Mouse (Mus musculus): ENCODE measurements around the gene Tsga10ip.
A peak's percentile ranks its signal among the peaks of the same experiment; 100 is the strongest.

Tsga10ip gene

DNA sequence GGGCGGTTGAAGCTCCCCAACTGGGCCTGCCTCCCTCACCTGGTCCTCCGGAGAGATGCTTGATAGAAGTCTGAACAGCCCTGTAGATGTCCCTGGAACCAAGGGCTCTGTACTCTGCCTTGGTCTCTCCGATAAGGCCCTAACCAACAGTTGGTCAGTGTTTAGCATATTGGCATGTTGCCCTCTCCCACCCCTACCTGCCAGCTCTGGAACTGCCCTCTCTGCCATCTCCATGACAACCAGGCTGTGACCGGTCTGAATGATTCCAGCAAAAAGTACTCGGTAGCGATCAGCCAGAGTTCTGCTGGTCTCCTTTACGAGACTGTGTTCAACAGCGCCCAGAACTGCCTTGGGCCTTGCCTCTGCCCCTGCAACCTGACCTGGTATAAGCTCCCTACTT lies at the start of gene Tsga10ip:
TSS of gene Tsga10ip (minus strand) at position 234 of the 400 bp plus-strand sequence.
- DNase-seq, result no peak

DNA sequence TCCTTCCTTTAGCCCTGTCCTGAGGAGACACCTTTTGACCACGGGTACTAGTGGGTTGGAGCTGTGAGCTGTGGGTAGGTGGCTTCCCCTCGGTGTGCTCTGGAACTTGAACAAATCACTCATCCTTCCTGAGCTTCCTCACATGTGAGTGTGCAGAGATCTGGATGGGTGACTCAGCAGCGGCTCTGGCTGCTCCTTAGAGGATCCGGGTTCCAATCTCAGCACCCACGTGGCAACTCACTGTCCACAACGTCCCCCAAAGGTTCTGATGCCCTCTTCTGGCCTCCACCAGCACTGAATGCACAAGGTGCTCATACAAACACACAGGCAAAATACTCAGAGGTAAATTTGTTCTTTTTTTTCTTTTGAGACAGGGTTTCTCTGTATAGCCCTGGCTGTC lies 49.4 kb upstream of the Tsga10ip start:
- no peak for DNase-seq

DNA sequence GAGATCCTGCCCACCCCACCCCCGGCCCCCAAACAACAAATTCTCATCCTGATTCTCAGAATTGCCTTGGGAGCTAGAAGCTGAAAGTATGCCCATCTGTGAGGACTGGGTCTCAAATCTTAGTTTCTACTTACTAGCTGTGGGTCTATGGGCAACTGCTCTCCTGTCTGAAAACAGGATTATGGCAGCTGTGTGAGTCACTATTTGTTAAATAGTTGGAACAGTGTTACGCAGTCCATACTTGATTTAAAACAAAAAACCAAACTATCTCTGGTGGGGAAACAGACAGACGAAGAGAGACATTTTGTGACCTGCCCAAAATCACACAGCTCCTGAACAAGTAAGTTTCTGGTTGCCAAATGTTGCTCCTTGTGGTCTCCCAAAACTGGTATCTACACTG lies 47.3 kb upstream of the Tsga10ip start:
- DNase-seq, result no peak

DNA sequence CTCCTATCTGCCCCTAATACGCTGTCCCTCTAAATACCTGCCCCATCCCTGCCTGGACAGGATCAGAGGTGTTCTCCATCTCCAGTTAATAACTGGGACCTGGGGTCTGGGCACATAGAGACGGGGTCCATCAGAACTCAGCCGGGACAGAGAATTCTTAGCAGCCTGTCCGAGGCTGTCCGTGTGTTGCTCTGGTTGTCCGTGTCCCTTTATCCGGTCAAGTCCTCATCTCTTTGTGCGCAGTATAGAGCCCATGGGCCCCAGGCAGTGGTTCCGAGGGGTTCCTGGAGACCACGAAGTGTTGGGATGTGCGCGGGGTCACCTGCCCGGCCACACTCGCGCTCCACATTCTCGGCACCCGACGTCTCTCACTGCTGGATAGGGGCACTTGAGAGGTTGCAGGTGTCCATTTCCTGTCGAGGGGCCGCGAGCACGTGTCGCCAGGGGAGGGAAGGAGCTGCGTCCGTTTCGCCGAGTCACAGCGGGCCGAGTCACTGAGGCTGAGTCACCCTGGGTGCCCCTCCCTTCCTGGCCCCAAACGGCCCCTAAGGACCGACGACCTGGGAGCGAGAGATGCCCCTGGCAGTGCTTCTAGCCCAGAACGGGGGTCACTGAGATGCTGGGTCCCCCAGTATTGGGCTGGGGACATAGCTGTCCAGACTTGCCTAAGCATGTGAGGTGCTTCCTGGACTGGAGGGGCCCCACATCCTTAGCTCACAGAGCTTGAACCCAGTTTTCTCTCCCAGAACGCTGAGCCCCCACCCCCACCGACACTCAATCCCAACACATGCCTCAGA lies 46.2 kb upstream of the Tsga10ip start:
- DNase-seq, result no peak

DNA sequence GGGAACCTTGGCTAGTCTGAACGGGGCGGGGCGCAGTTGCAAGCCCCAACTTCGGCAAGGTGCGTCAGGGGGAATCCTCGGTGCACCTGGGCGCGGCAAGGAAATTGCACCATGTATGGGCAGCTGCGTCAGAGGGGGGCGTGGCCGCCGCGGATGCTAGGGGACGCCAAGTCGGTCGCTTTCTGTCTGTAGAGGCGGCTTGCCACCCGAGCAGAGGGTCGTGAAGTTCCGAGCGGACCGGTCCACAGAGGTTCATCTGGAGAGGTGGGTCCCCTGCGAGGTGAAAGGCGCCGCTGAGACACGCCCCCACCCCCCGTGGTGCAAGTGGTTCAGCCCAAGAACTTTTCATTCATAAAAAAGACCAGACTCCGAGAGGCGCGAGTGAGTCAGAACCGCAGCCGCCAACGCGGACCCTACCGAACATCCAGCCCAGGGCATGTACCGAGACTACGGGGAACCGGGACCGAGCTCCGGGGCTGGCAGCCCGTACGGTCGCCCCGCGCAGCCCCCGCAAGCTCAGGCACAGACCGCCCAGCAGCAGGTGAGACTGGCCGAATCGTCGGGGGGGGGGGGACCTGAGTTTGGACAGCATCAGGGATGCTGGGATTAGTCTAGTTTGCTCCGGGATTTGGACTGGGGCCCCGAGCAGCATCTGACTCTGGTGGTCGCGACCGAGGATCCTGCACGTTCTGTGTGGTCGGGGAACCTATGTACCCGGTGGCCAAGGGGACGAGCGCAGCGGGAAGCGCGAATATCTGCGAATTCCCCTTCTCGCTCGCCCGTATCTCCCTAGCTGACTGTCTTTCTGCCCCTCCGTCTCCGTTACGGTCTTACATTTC lies 45.4 kb upstream of the Tsga10ip start, which contains the start of gene Fosl1:
TSS of gene Fosl1 (plus strand) at position 33 of the 839 bp plus-strand sequence.
- DNase-seq, result peak; percentile 60

DNA sequence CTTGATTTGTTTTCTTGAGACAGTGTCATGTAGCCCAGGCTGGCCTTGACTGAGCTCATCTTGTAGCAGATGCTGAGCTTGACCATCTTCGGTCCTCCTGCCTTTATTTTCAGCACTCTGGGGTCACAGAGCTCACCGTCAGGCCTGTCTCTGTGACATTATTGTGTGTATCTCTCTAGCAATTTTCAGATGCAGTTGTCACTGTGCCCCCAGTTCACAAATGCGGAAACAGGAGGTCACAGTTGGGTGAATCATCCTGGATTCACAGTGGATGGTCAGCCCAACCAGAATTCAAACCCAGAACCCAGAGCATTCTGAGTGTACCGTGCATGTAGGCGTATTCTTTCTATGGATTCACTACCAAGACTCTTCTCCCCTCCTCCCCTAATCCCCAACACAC lies 43.4 kb upstream of the Tsga10ip start:
- DNase-seq, result no peak

DNA sequence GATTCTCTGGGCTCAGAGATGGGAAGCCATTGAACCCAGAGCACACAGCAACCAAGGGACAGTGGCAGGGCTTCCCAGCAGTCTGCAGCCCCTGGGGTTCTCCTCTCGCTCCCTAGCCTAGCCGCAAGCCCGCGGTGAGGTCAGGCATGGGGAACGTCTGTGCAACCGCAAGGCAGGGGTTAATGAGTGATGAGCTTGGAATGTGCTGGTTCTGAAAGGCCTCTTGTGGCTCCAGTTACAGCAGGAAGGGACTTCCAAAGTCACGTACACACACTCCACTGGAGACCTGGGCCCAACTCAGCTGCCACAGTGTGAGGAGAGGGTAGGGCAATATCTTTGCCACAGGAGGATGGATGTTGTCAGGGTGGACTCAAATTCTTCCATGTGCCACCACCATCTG lies 42.6 kb upstream of the Tsga10ip start:
- peak; percentile 64 for DNase-seq

DNA sequence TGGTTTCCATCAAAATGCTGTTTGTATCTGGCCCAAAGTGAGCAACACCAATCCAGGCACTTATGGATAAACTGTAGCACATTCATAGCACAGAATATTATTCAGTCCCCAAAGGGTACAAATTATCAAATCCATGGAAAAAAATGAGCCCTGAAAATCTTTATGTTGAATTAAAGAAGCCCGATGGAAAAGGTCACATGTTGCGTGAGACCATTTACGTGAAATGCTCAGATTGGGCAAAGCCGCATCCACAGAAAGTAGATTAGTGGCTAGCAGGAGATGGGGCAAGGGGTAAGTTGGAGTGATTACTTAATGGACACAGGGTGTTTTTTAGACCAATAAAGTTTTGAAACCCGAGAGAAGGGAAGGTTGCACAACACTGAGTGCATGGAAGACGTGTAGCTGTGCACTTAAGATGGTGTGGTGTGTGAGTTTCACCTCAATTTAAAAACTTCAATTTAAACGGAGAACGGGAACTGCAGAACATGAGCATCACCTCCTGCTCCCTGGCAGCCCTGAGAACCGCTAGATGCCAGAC lies 42.1 kb upstream of the Tsga10ip start:
- no peak for DNase-seq

DNA sequence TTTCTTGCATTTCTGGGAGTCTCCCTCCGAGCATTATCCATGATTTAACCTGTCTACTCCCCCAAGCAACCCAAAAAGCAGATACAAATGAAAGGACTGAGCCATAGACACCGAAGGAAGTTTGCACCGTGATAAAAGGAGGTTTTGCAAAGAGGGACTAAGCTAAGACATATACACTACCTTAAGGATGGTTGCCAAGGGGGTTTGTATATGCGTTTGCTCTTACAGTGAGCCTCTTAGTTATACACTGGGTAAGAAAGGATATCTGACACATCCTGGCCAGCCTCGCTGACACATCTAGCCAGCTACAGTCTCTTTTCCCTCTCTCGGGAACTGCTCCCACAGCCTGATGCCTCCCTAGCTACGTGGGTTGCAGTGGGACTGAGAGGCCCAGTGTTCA lies 31.6 kb upstream of the Tsga10ip start:
- no peak for DNase-seq

DNA sequence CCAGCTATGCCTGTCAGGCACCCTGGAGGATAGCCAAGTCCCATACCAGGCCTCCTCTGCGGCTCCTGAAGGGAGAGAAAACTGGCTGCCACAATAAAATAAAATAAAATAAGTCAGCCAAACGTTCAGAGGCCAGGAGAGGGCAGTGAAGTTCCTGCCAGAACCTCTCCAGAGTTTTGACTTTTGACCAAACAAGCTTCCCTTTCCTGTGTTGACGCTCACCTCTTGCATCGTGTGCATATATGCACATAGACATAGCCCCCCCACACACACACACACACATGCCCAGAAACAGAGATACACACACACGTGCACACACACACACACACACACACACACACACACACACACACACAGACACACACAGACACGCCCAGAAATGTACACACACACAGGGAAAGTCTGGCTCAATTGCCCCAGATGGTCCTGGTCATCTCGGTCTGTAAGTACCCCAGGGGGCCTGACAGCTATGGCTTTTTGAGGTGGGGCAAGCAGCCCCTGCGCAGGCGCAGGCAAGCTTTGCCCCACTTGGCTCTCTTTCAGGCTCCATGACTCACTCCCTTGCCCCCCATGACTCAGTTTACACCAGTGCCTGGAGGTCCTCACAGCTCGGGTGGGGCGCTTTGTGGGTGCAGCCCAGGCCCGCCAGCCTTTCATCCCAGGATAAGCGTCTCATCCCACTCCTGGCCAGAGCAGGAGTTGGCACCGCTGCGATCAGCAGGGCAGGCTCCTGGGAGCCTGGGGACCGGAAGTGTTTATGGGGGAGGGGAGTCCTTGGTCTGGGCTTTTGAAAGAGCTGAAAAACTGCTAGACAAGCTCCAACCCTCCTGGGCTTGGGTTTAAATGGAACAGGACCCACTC lies 30.9 kb upstream of the Tsga10ip start:
- DNase-seq, result peak; percentile 64

DNA sequence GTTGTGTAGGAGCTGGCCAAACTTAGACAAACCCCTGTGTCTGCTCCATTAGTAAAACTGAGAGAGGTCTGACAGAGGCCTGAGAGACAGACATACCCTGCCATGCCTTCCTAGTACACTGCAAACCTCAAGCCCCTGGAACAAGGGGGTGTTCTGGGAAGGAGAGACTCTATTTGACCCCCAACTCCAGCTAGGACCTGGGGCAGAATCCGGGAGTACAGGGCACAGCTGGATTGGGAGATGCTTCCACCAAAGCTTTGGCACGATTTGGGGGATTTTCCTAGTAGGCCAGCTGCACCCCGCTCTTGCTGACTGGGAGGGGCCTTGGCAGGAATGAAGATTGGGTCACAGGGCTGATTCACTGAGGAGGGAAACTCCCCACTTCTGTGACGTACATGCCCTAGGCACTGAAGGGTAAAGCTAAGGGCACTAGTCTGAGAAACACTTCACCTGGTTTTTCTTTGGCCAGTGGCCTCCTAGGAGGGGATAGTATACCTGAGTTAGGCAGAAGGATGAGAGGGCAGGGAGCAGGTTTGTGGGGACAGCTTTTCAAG lies 29.7 kb upstream of the Tsga10ip start:
- no peak for DNase-seq

DNA sequence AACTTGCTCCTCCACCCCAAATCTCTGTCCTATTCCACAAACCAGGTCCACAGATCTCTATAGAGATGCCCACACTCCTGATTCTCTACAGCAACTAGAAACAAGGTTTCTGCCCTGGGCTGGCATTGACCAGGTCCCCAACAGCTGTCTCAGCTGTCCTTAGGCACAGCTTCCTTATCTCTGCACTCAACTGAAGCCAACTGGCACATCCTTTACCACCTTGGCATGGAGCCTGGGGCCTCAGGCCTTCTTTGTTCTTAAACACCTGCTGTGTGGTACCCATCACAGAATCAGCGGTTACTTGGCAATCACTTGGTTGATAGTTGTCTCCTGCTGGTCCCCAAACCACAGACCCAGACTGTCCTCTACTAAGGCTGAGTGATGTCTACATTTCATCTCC lies 28.1 kb upstream of the Tsga10ip start:
- DNase-seq, result no peak

DNA sequence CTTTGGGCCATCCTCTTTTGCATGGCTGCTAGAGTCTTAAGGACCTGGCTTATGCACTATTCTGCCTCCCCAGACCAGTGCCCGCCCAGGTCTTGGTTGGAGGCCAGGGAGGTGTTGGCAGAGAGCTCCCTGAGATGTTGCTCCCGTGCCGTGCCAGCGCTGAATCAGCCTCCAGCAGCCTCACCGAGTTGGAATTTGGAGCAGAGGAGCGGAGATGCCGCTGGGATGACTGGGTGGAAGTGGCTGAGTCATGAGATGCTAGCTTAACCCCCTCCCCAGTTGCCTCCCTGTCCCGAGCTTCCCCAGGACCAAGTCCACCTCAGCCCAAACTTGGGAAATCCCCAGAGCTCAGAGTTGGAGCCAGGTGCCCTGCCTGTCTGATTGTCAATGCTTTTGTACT lies 27.5 kb upstream of the Tsga10ip start:
- peak; percentile 80 for DNase-seq

DNA sequence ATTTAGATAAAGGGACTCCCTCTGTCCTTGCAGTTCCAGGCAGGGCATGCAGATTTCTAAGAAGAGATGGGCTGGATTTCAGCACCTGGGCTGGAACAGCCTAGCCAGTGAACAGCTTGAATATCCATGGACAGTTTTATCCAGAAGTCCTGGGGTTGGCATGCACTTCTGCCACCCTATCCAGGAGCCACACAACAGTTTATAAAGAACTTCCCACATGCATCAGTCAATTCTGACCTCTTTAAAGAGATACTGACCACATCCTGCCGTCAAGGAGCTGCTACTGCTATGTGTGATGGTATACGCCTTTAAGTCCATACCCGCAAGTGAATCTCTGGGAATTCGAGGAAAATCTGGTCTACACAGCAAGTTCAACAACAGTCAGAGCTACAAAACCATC lies 26.9 kb upstream of the Tsga10ip start:
- DNase-seq, result no peak

DNA sequence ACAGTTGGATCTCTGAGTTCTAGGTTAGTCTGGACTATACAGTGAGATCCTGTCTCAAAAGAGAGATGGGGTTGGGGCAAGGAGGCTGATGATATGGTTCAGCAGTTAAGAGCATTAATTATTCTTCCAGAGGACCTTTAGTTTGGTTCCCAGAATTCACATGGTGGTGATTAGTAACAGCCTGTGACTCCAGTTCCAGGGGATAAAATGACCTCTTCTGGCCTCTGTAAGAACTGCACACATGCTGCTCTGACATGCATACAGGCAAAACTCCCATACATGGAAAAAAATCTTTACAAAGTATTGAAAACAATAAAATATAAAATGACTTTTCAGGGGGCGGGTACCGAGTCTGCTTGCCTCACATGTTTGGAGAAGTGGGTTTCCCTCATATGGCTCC lies 25.8 kb upstream of the Tsga10ip start:
- DNase-seq, result peak; percentile 44

DNA sequence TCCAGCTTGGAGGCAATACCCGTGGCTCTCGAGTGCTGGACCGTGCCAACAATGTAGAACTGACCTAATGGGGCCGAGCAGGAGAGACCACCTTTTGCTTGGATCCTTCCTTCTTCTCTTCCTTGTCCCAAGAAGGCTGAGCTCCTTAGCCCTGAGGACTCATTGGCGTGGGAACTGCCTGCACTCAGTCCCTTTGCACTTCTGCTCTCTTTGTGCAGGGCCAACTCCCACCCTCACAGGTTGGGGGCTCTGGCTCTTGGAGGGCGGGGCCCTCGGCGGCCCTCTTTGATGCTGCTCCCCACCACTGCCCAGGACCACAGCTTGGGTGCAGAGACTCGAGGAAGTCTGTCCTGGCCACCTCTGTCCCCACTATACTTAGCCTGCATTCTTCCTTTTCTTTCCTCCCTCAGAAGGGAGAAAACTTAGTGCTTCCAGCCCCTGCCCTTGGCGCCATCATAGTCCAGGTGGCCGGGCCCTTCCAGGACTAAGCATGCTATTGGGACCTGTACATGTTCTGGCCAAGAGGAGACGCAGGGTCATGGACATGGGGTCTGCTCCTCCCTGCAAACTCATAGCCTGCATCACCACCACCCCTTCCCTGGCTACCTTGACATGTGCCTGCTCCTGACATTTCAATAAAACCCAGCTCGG lies 24.4 kb upstream of the Tsga10ip start:
- DNase-seq, result no peak

DNA sequence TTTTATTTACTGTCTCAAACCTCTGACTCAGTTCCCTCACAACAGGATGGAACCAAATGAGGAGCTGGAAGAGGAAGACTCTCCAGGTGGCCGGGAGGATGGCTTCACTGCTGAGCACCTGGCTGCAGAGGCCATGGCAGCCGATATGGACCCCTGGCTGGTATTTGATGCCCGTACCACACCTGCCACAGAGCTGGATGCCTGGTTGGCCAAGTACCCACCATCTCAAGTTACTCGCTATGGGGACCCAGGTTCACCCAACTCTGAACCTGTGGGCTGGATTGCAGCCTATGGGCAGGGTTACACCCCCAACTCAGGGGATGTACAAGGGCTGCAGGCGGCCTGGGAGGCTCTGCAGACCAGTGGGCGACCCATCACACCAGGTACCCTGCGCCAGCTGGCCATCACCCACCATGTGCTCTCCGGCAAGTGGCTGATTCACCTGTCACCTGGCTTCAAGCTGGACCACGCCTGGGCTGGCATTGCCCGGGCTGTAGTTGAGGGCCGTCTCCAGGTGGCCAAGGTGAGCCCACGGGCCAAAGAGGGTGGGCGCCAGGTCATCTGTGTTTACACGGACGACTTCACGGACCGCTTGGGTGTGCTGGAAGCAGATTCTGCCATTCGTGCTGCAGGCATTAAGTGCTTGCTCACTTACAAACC lies 23.7 kb upstream of the Tsga10ip start:
- DNase-seq, result no peak

DNA sequence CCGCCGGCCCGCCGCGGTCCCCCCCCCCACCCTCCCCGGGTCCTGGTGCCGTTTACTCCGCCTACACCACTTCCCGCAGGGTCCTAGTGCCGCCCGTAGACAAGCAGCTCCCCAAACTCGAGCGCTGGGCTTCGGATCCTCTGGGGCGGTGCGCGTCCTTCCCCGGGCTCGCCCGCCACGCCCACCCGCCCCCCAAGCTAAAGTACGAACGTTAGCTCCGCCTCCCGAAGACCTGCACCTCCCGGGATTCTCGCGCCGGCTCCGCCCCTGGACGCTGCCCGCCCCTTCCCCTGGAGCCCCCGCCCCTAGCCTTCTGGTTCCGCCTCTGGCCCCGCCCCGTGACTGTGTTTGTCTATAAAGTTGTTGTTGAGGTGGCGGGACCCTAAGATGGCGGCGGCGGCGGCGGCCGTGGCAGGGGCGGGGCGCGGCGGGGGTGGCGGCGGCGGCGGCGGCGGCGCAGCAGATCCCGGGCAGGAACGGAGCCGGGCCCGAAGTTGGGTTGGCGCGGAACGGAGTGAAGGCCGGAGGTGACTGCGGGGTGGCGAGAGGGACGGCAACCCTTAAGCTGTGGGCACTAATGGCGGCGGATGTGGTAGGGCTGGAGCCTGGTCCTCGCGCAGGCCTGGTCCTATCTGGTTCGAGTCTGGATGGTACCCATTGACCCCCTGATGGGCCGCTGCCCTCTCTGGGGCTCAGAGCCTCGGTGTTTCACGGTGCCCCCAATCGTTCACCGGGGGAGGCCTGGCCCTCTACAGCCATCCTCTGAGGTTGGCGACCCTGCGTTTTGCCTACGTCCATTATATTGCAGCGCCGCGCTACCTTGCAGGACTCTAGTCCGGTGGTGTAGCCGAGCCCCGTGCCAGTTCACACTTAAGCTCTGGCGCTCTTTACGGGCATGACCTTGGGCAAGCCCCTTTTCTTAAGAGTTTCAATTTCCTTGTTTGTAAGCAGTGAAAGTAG lies 22.7 kb upstream of the Tsga10ip start, which contains the start of the genes Drap1 and AI837181:
TSS of gene Drap1 (minus strand) at position 198 of the 960 bp plus-strand sequence.
TSS of gene AI837181 (plus strand) at position 363 of the 960 bp plus-strand sequence.
- peak; percentile 90 for DNase-seq

DNA sequence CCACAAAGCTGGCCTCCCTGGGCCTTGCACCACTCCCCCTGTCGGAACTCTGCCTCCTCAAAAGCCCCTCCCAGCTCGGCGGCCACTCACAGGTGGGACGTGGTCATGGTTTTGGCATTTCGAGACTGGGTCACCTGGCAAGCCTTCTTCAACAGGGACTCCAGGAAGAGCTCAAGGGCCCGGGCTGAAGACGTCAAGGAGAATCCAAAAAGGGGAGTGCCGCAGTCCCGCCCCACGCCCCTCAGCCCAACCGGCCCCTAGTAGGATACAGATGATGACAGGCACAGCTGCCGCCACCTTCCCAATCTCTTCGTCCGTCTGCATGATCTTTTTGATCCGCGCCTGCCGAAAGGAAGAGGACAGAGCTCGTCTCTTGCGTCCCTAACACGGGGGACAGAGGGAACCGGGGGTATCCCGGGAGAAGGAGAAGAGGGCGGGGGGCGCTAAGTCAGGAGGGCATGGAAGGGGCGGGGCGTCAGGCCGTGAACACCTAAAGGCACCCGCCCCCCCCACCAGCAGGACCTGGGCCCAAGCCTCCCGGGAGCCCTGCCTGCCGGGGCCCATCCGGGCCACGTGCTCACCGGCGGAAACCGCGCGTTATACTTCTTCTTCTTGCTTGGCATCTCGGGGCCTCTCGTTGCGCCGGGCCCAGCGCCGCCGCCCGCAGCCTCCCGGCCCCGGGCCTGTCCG lies 21.9 kb upstream of the Tsga10ip start:
- peak; percentile 76 for DNase-seq
